21 mouse cellular contexts compared by ENCODE assay signal in the genomic region with DNA sequence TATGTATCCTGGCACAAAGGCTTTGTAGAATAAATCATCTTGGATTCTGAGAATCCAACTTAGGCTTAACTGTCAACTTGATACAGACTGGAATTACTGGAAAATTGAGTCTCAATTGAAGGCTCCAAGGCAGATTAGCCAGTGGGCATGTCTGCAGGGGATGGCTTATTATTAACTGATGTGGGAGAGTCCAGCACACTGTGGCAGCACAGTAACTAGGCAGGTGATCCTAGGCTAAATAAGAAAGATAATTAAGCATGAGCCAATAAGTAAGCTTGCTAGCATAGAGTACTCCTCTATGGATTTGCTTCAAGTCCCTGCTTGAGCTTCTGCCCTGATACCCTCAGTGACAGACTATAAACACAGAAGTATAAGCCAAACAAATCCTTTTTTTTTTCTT.
A peak's percentile ranks its signal among the peaks of the same experiment; 100 is the strongest.
DNase-seq lines count a peak whose midpoint lies in the region; ATAC-seq lines count a peak whose summit lies in the region.
"Had no signal": no experiment of that assay in that cellular context is flagged by ENCODE, and none has a peak within 500 bp of the region (broad histone marks: within the 10 kb centered on the region; RNA-seq: fewer than 3 reads in every experiment).

No protein-coding gene starts in this region.

- no peak overlapping the region for H3K4me3 ChIP-seq in intestine, embryonic 16.5 days (ENCODE audit: low read length)
- H3K4me3 ChIP-seq: embryonic facial prominence, embryonic 13.5 days; forebrain, embryonic 13.5 days; heart, adult 2 months; heart, embryonic 15.5 days had no signal

- H3K27ac ChIP-seq in intestine, embryonic 16.5 days (ENCODE audit: low read length), result no peak overlapping the region
- H3K27ac ChIP-seq: embryonic facial prominence, embryonic 13.5 days; forebrain, embryonic 13.5 days; heart, adult 2 months; heart, embryonic 15.5 days had no signal

- H3K4me2 ChIP-seq in intestine, embryonic 16.5 days (ENCODE audit: low read depth, low read length), result no peak overlapping the region
- H3K4me2 ChIP-seq: embryonic facial prominence, embryonic 13.5 days; forebrain, embryonic 13.5 days; heart, embryonic 11.5 days; heart, embryonic 15.5 days had no signal

- H3K27me3 ChIP-seq in intestine, embryonic 16.5 days (replicated peaks; ENCODE audit: control insufficient read depth, insufficient read depth, low read length), result no peaks in the 10 kb centered on the region
- H3K27me3 ChIP-seq: CH12.LX; embryonic facial prominence, embryonic 13.5 days; forebrain, embryonic 13.5 days; heart, embryonic 15.5 days; Patski had no signal

- peak; percentile 3 for DNase-seq in kidney, adult 9 months
- no peak for DNase-seq in kidney, adult 11 months
- peak; percentile 3 for DNase-seq in kidney, postnatal 14 days
- no peak for DNase-seq in kidney, postnatal 36 days
- no peak for DNase-seq in natural killer cell, adult 2 months (ENCODE audit: low spot score in 2 of 2)
- DNase-seq: adrenal gland, postnatal 14 days; cerebellum, adult 11-12 months; cerebellum, adult 9-10 months; cerebellum, postnatal 25 days; forebrain, postnatal 0 days; gastrocnemius, postnatal 14 days; heart, adult 2 months; heart, postnatal 14 days had no signal

- no peaks in the 10 kb centered on the region for H3K36me3 ChIP-seq in intestine, embryonic 16.5 days (ENCODE audit: control insufficient read depth, insufficient read depth, low read length)
- H3K36me3 ChIP-seq: embryonic facial prominence, embryonic 13.5 days; heart, embryonic 15.5 days had no signal

- no peaks in the 10 kb centered on the region for H3K9me3 ChIP-seq in intestine, embryonic 16.5 days (ENCODE audit: control insufficient read depth, low read length)
- H3K9me3 ChIP-seq: forebrain, embryonic 13.5 days; heart, embryonic 15.5 days had no signal

- no peak overlapping the region for H3K9ac ChIP-seq in intestine, embryonic 16.5 days (ENCODE audit: low read depth, low read length)
- H3K9ac ChIP-seq: embryonic facial prominence, embryonic 13.5 days; forebrain, embryonic 13.5 days; forebrain, postnatal 0 days; heart, embryonic 15.5 days had no signal

- ATAC-seq in intestine, embryonic 16.5 days, result peak; percentile 62
- ATAC-seq: activated CD4-positive, CD25-positive, alpha-beta regulatory T cell, adult 4 months; forebrain, embryonic 13.5 days; forebrain, postnatal 0 days; Patski had no signal

- no peaks in the 10 kb centered on the region for H3K4me1 ChIP-seq in intestine, embryonic 16.5 days (ENCODE audit: control insufficient read depth, insufficient read depth, low read length)
- H3K4me1 ChIP-seq: embryonic facial prominence, embryonic 13.5 days; forebrain, embryonic 13.5 days; heart, embryonic 15.5 days had no signal

Comparison
In these comparisons a context has a peak if more than half of its experiments do, and no peak if none do; other contexts are left out.
1. DNase-seq: peak in kidney, adult 9 months (single experiment) and kidney, postnatal 14 days (single experiment); none in kidney, adult 11 months (single experiment), kidney, postnatal 36 days (0 of 2) and natural killer cell, adult 2 months (0 of 2).